Mouse (Mus musculus): ENCODE results near the gene Zfp747. TPM values are rescaled to one million over a fixed set of nuclear protein-coding genes. Genes with fewer than 3 reads are reported as not detected.
A peak's percentile ranks its signal among the peaks of the same experiment; 100 is the strongest.
"Not testable (repeated sequence)": the region's sequence is repeated elsewhere in the genome, so short reads cannot be mapped to it uniquely, and the experiment has no call there.

Zfp747 gene
- total RNA-seq, 1 experiment from 2014 or later: 8.7 TPM

DNA sequence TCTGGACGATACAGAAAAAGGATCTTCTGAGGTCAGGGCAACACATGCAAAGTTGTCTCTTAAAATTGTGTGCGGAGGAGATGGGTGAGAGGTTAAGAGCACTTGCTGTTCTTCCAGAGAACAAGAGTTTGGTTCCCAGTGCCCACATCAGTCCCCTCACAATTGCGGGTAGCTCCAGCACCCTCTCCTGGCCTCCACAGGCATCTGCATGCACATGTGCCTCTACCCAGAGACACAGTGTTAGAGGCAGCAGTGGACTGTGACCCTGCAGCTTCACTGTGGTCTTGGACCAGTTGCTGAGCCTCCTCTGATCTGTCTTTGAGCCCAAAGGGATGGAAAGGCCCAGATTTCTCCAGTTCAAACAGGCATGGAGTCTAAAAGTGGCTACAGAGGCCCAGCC, 4.0 kb downstream of the Zfp747 start:
- not testable (repeated sequence) for DNase-seq

DNA sequence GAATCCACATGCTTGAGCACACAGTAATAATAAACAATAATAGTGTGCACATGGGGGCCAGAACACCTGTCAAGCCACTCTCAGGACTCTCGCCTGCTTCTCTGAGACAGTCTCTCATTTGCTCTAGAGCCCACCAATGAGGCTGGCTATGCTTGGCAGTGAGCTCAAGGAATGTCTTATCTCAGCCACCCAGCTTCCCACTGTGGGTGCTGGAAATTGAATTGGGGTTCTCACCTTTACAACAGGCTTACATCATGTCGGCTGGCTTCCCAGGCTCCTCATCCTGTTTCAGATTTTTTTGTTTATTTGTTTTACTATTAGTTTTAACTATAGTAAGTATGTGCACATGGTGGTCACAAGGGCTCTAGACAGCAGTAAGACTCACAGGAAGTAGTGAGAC, 4.6 kb downstream of the Zfp747 start:
- DNase-seq: no peak

DNA sequence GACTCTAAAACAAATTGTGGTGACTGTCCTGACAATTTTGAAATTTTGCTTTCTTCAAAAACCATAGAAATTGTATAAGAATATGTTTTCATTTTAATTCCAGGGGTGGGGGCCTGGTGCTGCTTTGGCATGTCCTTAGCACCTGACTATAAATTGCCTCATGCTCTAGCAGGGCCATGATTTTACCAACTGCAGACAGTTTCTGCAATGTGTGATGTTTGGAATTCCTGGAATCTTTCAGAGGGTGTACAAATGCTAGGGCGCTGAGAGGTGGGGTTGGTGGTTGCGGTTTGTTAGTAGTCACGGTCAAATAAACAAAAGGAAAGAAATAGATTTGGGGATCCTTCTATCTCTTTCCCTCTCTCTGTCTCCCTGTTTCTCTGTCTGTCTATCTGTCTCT, 9.6 kb downstream of the Zfp747 start:
- no peak for DNase-seq

DNA sequence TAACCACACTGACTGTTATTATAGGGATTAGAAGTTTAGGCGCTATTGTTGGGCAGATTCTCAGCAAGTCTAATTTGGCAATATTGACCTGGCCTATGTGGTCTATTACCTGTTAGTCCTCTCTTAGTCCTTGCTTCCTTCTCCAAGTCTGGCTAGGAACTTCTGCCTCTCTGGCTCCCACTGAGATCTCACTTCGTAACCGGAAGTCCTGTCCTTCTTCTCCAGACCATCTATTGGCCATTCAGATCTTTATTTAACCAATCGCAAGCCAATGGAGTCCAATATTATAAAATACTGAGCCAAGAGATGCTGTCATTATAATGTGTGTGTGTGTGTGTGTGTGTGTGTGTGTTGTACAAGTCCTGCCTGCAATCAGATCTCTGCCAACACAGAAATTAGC, 11.7 kb downstream of the Zfp747 start:
- no peak for DNase-seq

DNA sequence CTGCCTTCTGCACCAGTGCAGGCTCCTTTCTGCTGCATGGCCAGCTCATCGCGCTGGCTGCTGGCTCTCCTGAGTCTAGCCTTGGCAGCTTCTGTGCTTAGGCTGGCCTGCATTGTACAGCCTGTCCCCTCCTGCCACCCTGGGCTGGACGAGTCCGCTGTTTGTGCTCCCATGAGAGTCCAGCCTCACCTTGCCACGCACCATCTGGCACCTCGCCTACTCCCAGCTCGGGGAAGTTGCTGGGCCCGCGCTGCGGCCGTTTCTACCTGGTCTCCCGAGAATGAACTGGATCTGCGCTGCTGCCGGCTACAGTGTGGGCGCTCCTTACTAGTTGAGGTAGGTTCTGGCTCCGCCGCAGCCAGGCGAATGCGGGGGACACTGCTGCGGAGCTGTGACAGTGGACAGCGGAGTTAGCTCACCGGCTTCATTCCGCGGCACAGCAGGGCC, 12.4 kb downstream of the Zfp747 start:
- peak; percentile 57 for DNase-seq

DNA sequence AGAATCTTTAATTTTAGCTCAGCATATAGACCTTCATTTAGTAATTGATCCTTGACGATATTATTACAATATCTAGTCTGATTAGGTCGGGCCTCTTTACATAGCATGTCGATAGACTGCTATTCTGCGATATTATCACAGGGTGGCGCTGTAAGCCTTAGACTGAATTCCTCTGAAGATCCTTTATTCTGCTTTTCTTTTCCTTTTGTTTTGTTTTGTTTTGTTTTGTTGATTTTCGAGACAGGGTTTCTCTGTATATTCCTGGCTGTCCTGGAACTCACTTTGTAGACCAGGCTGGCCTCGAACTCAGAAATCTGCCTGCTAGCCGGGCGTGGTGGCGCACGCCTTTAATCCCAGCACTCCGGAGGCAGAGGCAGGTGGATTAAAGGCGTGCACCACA, 13.4 kb downstream of the Zfp747 start:
- peak; percentile 50 for DNase-seq

DNA sequence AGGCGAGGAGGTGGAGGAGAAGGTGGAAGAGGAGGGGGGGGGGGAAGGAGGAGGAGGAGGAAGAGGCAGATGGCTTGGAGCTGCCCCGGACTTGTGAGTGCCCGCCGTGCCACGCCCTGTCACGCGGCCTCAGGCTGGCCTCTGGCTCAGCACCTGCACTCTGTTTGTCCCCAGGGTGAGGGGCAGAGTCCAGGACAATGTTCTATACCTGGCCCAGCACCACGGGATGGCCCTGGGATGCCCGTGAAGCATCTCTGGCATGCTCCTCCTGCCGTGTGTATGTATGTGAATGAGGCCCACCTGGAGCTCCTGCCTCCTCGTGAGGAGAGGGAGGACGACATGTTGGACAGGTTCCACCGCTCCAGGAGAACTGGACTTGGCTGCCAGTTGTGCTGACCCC, 14.4 kb downstream of the Zfp747 start:
- no peak for DNase-seq

DNA sequence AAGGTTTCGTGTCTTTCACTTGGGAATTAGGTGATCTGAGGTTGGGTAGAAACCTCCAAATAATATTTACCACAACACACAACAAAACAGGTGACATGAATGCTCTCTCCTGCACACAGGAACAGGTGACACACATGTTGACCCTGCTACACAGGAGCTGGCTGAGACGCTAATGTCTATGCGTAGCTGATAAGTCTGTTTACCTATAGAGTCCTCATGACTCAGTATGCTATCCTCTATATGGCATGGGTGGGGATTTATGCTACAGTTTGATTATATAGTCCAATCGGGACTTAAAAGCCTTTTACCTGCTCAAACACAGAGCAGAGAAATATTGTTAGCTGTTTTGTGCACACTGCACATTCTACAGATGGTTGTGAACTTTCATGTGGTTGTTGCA, 15.6 kb downstream of the Zfp747 start:
- DNase-seq: no peak

DNA sequence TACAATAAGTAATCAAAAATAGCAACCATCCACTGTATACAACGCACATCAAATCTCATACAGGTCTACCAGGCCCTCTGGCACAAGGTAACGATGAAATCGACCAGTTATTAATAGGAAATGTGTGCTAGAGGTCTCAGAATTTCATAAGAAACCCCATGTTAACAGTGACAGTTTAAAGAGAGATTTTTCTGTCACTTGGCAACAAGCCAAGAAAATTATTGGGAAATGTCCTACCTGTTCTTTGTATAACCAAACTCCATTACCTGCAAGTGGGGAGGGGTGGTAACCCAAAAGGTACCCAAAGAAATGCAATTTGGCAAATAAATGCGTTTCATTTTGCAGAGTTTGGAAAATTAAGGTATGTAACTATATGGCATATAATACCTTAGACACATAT, 17.4 kb downstream of the Zfp747 start:
- DNase-seq: no peak

DNA sequence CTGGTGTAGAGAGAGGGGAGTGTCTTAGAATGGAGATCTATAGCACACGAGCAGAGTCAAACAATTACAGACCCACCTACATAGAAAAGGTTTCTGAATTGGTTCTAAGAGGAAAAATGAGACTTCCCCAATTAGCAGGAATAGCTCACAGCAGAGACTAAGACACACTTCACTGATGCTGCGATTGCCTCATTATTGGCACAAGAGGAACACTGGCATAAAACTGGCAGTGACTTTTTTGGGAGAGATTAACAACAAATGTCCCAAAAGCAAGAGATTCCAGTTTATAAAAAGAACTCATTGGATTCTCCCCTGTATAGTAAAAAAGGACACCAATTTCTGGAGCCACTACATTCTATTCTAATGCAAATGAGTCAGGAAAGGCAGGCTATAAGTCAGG, 18.0 kb downstream of the Zfp747 start:
- DNase-seq: no peak

DNA sequence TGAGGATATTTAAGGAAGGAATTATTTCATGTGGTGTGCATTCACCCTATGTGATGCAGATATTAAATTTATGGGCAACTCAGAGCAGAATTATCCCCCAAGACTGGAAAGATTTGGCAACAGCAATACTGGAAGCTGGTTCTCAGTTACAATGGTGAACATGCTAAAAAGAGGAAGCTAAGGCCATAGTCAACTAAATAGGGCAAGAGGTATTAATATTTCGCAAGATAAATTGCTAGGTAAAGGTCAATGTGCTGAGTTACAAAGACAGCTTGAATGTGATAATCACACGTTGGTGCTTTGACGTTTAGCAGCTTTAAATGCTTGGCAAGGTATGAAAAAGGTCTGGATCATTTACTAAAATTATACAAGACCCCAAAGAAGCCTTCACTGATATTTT, 20.1 kb downstream of the Zfp747 start:
- no peak for DNase-seq

DNA sequence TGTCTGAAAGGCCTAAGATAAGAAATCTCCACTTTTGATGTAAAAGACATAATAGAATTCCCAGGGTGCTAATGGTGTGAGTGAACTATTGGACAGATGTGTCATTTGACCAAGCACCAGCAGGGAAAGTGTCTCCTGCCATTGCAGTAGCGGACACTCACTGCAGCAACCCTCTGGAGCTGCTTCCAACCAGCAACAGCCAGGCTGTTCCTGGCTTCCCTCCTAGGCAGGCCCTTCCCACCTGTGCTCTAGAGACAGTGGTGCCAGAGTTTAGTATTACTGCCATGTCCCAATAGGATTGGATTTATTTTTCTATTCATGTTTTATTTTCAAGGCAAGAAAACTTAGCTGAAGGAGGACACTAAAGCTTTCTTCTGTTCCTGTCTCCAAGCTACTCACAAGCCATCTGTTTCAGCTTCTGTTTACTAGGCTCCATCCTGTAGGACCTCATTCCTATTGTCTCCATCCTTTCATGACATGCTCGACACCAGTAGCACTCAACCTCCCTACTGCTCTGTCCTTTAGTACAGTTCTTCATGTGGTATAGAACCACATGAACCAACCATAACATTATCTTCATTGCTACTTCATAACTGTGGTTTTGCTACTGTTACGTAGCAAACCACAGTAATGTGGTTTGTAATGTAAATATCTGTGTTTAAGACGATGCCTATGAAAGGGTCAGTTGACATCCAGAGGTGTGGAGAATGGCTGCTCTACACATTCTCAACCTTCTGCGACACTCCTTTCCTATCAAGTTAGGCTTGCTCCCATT, 24.4 kb downstream of the Zfp747 start:
- peak; percentile 35 for DNase-seq

DNA sequence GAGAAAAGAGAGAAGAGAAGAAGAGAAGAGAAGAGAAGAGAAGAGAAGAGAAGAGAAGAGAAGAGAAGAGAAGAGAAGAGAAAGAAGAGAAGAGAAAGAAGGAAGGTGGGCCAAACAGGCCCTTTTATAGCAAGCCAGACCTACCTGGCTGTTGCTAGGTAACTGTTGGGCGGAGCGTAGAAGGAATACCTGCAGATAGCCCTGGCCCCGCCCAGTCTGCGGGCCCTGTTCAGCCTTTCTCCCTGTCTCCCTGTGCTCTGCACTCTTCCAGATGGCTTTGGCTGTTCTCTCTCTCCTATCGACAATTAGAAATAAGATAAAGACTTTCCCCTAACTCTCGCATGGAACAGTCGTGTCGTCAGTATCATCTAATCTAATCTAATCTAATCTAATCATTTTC, 29.2 kb downstream of the Zfp747 start:
- no peak for DNase-seq

DNA sequence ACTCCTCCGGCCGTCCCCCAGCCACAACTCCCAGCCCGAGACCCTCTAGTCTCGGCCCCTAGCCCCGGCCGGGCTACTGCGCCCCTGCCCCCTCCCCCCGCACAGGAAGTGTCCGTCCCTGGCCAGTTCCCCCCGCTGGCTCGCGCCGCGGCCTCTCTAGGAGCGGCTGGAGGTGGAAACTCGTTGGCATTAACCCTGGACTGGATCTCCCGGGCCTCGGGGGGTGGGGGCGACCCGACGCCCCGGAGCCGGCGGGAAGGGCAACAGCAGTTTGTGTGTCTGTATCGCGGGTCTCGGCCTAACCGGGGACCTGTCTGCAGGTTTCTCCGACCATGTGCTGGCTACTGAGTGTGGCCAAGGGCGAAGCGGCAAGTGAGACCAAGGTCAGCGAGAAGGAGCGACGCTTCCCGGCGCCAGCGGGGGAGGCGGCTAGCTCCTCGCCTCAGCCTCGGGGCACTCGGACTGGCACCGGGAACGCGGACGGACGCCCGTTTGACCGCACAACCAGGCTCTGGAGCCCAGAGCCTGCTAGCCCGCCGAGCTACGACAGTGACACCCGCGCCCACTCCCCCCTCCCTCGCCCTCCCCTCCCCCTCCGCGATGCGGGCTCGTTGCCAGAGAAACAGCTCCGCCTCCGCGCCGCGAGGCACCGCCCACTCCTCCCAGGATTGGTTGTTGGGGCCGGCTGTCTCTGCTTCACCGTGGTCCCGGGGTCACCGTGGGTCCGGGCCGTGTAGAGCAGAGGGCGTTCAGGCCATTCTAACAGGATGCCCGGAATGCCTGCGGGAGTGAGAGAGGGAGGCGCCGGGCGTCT, 30.1 kb downstream of the Zfp747 start, which contains the start of gene Zfp768:
Zfp768 (minus strand) TSS at position 78 of the 814 bp plus-strand sequence.
- peak; percentile 98 for DNase-seq

DNA sequence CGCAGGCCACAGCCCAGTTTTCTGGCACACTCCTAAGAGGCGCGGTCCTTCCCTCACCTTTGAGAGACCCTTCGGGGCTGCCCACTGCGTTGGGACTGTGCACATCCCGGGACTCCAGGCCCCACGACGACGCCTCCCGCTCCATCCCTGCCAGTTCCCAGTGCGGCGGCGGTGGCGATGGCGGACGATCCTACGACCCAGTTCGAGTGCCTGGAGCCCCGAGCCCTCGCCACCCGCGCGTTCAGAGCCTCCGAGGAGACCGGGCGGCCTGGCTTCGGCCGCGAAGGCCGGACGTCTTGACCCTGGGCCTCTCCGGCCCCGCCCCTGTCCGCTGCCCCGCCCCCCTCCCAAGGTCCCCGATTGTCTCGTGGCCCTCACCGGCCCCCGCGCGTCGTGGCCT, 30.8 kb downstream of the Zfp747 start:
- DNase-seq: peak; percentile 82

DNA sequence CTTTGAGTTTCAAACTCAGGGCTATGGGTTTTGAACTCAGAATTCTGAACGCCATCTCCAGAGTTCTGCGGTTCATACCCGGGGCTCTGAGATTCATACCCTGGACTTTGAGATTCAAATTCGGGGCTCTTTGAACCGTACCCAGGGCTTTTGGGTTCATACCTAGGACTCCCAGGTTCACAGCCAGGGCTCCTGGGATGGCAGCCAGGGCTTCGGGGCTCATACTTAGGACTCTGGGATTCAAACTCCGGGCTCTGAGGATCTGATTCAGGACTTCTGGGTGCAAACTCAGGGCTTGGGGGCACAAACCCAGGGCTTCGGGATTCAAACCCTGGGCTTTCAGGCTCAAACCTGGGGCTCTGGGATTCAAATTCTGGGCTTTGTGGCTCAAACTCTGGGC, 31.5 kb downstream of the Zfp747 start:
- DNase-seq: no peak

DNA sequence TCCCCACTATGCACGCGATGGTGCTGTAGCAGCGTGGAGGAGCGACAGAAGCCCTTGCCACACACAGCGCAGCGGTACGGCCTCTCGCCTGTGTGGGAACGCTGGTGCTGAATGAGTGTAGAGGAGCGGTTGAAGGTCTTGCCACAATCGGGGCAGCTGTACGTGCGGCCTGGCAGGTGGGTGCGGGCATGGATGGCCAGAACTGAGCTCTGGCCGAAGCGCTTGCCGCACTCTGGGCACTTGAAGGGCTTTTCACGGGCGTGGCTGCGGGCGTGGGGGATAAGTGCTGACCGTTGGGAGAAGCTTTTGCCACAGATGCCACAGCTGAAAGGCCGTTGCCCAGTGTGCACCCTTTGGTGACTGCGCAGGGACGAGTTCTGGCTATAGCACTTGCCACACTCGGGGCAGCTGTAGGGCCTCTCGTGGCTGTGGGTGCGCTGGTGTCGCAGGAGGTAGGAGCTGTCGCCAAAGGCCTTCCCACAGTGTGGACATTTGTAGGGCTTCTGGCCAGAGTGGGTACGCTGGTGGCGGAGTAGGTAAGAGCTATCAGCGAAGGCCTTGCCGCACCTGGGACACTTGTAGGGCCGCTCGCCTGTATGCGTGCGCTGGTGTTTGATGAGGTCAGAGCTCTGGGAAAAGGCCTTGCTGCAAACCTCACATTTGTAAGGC, 32.4 kb downstream of the Zfp747 start:
- DNase-seq: no peak

DNA sequence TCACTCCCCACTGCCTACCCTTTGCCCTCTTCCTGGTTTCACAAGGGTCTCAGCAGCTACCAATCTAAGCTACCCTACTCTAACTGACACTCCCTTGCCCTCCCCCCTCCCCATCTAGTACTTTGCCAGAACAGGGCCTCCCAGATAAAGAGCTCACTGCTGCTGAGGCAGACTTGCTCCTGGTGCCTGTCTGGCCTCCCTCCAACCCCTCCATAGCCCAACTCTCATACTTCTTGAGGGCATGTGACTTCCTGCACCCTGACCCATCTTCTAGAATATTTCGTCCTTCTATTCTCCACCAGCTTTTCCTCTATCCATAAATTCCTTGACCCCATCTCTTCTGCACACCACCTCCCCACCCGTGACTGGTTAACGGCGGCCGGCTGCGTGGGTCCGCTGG, 33.0 kb downstream of the Zfp747 start:
- no peak for DNase-seq

DNA sequence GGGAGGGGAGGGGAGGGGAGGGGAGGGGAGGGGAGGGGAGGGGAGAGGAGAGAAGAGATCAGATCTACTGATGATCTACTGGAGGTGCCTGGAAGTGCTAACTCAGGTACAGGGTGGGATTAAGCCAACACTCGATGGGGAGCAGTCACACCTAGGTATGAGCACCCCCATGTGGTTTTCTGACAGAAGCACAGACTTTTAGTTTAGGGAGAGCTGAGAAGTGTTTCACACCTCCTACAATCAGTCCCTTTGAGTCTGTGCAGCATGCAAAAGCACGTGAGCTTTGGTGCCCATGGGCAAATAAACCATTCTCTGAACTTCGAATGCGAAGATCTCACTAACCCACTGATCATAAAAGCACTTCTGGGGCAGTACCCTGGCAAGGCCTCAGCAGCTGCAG, 33.5 kb downstream of the Zfp747 start:
- peak; percentile 29 for DNase-seq

DNA sequence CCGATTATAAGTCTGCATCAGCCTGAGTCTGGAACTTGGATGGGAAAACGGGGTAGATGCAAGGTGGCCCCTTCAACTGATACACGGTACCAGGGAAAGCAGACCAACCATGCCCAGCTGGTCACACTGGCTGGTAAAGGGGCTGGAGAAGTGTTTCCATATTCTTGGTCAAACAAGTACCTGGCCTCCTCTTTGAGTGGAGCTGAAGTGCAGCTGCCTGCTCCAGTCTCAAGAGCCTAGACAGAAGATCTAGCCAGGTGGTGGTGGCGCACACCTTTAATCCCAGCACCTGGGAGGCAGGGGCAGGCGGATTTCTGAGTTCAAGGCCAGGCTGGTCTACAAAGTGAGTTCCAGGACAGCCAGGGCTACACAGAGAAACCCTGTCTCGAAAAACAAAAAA, 34.0 kb downstream of the Zfp747 start:
- DNase-seq: not testable (repeated sequence)

DNA sequence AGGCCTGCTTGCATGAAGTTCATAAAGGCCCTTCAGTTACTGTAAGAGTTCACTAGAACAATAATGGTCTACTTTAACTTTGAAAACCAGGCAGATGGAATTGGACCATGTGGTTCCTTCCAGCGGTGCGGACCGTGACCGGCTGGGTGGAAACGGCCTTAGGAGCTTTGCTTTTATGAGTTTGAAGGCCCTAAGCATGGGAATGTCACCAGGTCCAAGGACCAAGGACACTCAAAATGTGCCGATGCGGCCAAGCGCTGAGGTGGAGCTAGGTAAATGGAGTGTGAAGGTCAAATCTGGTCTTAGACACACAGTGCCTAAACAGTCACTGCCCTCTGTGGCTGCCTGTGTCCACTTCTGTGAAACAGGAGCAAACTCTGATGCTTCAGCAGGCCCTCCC, 34.5 kb downstream of the Zfp747 start:
- no peak for DNase-seq

DNA sequence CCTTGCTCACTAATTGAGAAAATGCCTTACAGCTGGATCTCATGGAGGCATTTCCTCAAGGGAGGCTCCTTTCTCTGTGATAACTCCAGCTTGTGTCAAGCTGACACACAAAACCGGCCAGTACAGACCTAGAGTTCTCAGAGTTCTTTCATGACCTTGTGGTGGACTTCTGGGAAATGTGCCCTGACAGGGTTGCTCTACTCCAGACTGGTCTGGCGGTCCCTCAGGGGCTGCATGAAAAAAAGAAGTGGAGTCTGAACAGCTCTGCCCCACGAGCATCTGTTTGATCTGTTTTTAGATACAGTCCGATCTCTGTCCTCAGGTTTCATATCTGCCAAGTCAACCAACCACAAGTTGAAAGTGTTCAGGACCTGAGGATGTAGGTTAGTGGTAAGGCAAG, 38.2 kb downstream of the Zfp747 start:
- DNase-seq: peak; percentile 35

DNA sequence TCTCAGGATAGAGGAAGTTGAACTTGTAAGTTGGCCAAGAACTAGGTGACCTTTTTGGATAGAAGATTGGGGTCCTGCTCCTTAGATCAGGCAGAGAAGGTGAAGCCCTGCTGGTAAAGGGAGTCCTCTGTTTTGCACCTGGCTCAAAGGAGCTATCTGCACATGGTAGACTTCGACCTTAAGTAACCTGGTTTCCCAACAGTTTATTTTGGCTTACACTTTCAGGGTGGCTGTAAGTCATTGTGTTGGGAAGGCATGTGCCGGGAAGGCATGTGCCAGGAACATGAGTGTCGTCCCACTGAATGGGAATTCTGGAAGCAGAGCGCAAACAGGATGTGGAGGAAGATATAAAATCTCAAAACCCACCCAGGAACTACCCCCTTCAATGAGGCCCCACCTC, 40.2 kb downstream of the Zfp747 start:
- no peak for DNase-seq
